Mouse (Mus musculus) stomach, embryonic 15.5 days (tissue): Measurements from ENCODE around the gene Tmem212. TPM values are rescaled to one million over a fixed set of nuclear protein-coding genes. Genes with fewer than 3 reads are reported as not detected.

Experiments used
- ATAC-seq: fragments of 200-750 bp; cut with Nextera tagmentation; 2 replicates; pipeline ENCODE4 v1.8.0; 2017; ENCODE audit warnings: low read depth, moderate number of reproducible peaks, moderate TSS enrichment; ENCODE audit not compliant: insufficient read depth, low FRiP score
- H3K27ac ChIP-seq: fragments of 300-500 bp; sonication (generic); 2 replicates; pipeline ENCODE4 v1.5.1; 2015; ENCODE audit warnings: mild to moderate bottlenecking, inconsistent platforms
- H3K27me3 ChIP-seq: fragments of 300-500 bp; sonication (generic); replicated peaks from 2 replicates; pipeline ENCODE4 v1.6.1; 2015; ENCODE audit warnings: inconsistent platforms
- H3K36me3 ChIP-seq: fragments of 300-500 bp; sonication (generic); 2 replicates; pipeline ENCODE4 v1.6.1; 2015; ENCODE audit warnings: inconsistent platforms
- H3K4me1 ChIP-seq: fragments of 300-500 bp; sonication (generic); 2 replicates; pipeline ENCODE4 v1.6.1; 2015; ENCODE audit warnings: inconsistent platforms
- H3K4me2 ChIP-seq: fragments of 300-500 bp; sonication (generic); 2 replicates; pipeline ENCODE4 v1.6.1; 2015; ENCODE audit warnings: mild to moderate bottlenecking, inconsistent platforms
- H3K4me3 ChIP-seq: fragments of 300-500 bp; sonication (generic); replicated peaks from 2 replicates; pipeline ENCODE4 v1.5.1; 2015; ENCODE audit warnings: inconsistent platforms
- H3K9ac ChIP-seq: fragments of 300-500 bp; sonication (generic); 2 replicates; pipeline ENCODE4 v1.6.1; 2015; ENCODE audit warnings: inconsistent platforms
- H3K9me3 ChIP-seq: fragments of 300-500 bp; sonication (generic); 2 replicates; pipeline ENCODE4 v1.6.1; 2016; ENCODE audit warnings: inconsistent platforms
- WGBS: fragments of 180-500 bp; shearing (Covaris S2); methylation state at CpG from one replicate; pipeline ENCODE4 v1.1.7; 2015; 5-methylcytosine and 5-hydroxymethylcytosine counted together
- polyA plus RNA-seq: library from polyadenylated mRNA; unstranded; fragments of >200 nt; fragmentation: Nextera tagmentation; extraction: Ambion mirVana; gene quantifications from 2 replicates; pipeline ENCODE4 v1.2.1, GENCODE M21; 2015

Tmem212 gene
- polyA plus RNA-seq, 1 experiment from 2014 or later = not detected

GRCm38 (mm10) chr3:27921268-27922020 is 25.3 kb upstream of the Tmem212 start:
- ATAC-seq = no peak
- Histone ChIP-seq H3K9me3 (no peaks in the 10 kb centered on the region), H3K27me3 (no peaks in the 10 kb centered on the region), H3K27ac (no peak overlapping the region), H3K36me3 (no peaks in the 10 kb centered on the region), H3K9ac (no peak overlapping the region), H3K4me2 (no peak overlapping the region), H3K4me3 (no peak overlapping the region), H3K4me1 (no peaks in the 10 kb centered on the region)
- 83% methylated on average over 11 of the region's 11 CpGs for WGBS

GRCm38 (mm10) chr3:27918656-27919436 is 22.7 kb upstream of the Tmem212 start:
- Histone ChIP-seq H3K4me2 (no peak overlapping the region), H3K9ac (no peak overlapping the region), H3K27ac (no peak overlapping the region), H3K27me3 (no peaks in the 10 kb centered on the region), H3K4me3 (no peak overlapping the region), H3K4me1 (no peaks in the 10 kb centered on the region), H3K9me3 (no peaks in the 10 kb centered on the region), H3K36me3 (no peaks in the 10 kb centered on the region)
- WGBS = 74% methylated on average over 14 of the region's 14 CpGs
- peak; percentile 27; the same call in 1 of the 2 replicates for ATAC-seq

GRCm38 (mm10) chr3:27909016-27909415 is 12.8 kb upstream of the Tmem212 start:
- ATAC-seq = no peak
- no peak overlapping the region for H3K9ac ChIP-seq
- no peak overlapping the region for H3K4me3 ChIP-seq
- 88% methylated on average over 3 of the region's 3 CpGs for WGBS
- H3K27ac ChIP-seq = no peak overlapping the region
- H3K4me2 ChIP-seq = no peak overlapping the region
- no peaks in the 10 kb centered on the region for H3K9me3 ChIP-seq
- H3K27me3 ChIP-seq = no peaks in the 10 kb centered on the region
- H3K36me3 ChIP-seq = no peaks in the 10 kb centered on the region
- no peaks in the 10 kb centered on the region for H3K4me1 ChIP-seq

GRCm38 (mm10) chr3:27908316-27908715 is 12.1 kb upstream of the Tmem212 start:
- no peaks in the 10 kb centered on the region for H3K27me3 ChIP-seq
- H3K4me3 ChIP-seq = no peak overlapping the region
- no peak for ATAC-seq
- no peaks in the 10 kb centered on the region for H3K36me3 ChIP-seq
- no peak overlapping the region for H3K9ac ChIP-seq
- no peaks in the 10 kb centered on the region for H3K9me3 ChIP-seq
- no peaks in the 10 kb centered on the region for H3K4me1 ChIP-seq
- no peak overlapping the region for H3K27ac ChIP-seq
- 61% methylated on average over 2 of the region's 2 CpGs for WGBS
- no peak overlapping the region for H3K4me2 ChIP-seq

- Histone ChIP-seq H3K4me3 (no peak overlapping the region), H3K27me3 (no peaks in the 10 kb centered on the region), H3K4me1 (no peaks in the 10 kb centered on the region), H3K36me3 (no peaks in the 10 kb centered on the region), H3K4me2 (no peak overlapping the region), H3K9ac (no peak overlapping the region), H3K27ac (no peak overlapping the region), H3K9me3 (no peaks in the 10 kb centered on the region)
- 66% methylated on average over 2 of the region's 2 CpGs for WGBS
- no peak for ATAC-seq
Measured at GRCm38 (mm10) chr3:27907301-27907700, 11.1 kb upstream of the Tmem212 start.

GRCm38 (mm10) chr3:27906647-27907209 is 10.6 kb upstream of the Tmem212 start:
- no peak for ATAC-seq

GRCm38 (mm10) chr3:27904659-27905330 is 8.6 kb upstream of the Tmem212 start:
- 27% methylated on average over 13 of the region's 13 CpGs for WGBS
- no peaks in the 10 kb centered on the region for H3K36me3 ChIP-seq
- H3K4me2 ChIP-seq = peak overlapping the region; percentile 30; the same call in 1 of the 2 replicates
- H3K27me3 ChIP-seq = no peaks in the 10 kb centered on the region
- H3K4me3 ChIP-seq = no peak overlapping the region
- ATAC-seq = peak; percentile 82
- peaks cover 3% of the 10 kb centered on the region; the same call in 1 of the 2 replicates for H3K4me1 ChIP-seq
- H3K27ac ChIP-seq = peak overlapping the region; percentile 68; the same call in 1 of the 2 replicates
- no peak overlapping the region for H3K9ac ChIP-seq
- no peaks in the 10 kb centered on the region for H3K9me3 ChIP-seq

More at GRCm38 (mm10) chr3:27906647-27907209, 10.6 kb upstream of the Tmem212 start:
- H3K4me2 ChIP-seq = no peak overlapping the region
- no peaks in the 10 kb centered on the region for H3K9me3 ChIP-seq
- WGBS = 68% methylated on average over 7 of the region's 7 CpGs
- no peak overlapping the region for H3K27ac ChIP-seq
- H3K9ac ChIP-seq = no peak overlapping the region
- H3K27me3 ChIP-seq = no peaks in the 10 kb centered on the region
- no peaks in the 10 kb centered on the region for H3K36me3 ChIP-seq
- H3K4me3 ChIP-seq = no peak overlapping the region
- H3K4me1 ChIP-seq = no peaks in the 10 kb centered on the region

- Histone ChIP-seq H3K9ac (no peak overlapping the region), H3K27ac (no peak overlapping the region), H3K4me1 (peaks cover 16% of the 10 kb centered on the region), H3K4me3 (no peak overlapping the region), H3K36me3 (no peaks in the 10 kb centered on the region), H3K4me2 (no peak overlapping the region), H3K27me3 (no peaks in the 10 kb centered on the region), H3K9me3 (no peaks in the 10 kb centered on the region)
- no peak for ATAC-seq
- 86% methylated on average over 6 of the region's 6 CpGs for WGBS
Measured at GRCm38 (mm10) chr3:27901846-27902245, 5.7 kb upstream of the Tmem212 start.

- peak overlapping the region; percentile 71 for H3K27ac ChIP-seq
- no peak overlapping the region for H3K9ac ChIP-seq
- H3K4me2 ChIP-seq = no peak overlapping the region; the same call in 1 of the 2 replicates
- peaks cover 16% of the 10 kb centered on the region for H3K4me1 ChIP-seq
- H3K4me3 ChIP-seq = no peak overlapping the region
- no peaks in the 10 kb centered on the region for H3K27me3 ChIP-seq
- no peak for ATAC-seq
- no peaks in the 10 kb centered on the region for H3K9me3 ChIP-seq
- H3K36me3 ChIP-seq = no peaks in the 10 kb centered on the region
- 38% methylated on average over 13 of the region's 13 CpGs for WGBS
Measured at GRCm38 (mm10) chr3:27899012-27899726, 3.0 kb upstream of the Tmem212 start.

GRCm38 (mm10) chr3:27898178-27898577 is 2.0 kb upstream of the Tmem212 start:
- Histone ChIP-seq H3K27me3 (no peaks in the 10 kb centered on the region), H3K4me2 (no peak overlapping the region), H3K9me3 (no peaks in the 10 kb centered on the region), H3K27ac (no peak overlapping the region), H3K4me3 (no peak overlapping the region), H3K9ac (no peak overlapping the region), H3K36me3 (no peaks in the 10 kb centered on the region), H3K4me1 (peaks cover 16% of the 10 kb centered on the region)
- 59% methylated on average over 10 of the region's 10 CpGs for WGBS
- 0 out of 2 replicates have a peak, but pooled peaks have one; percentile 28 for ATAC-seq

GRCm38 (mm10) chr3:27886578-27886977 is 9.6 kb downstream of the Tmem212 start:
- Histone ChIP-seq H3K4me2 (peak overlapping the region; percentile 13; the same call in 1 of the 2 replicates), H3K9ac (no peak overlapping the region), H3K4me1 (peaks cover 9% of the 10 kb centered on the region; the same call in 1 of the 2 replicates), H3K4me3 (no peak overlapping the region), H3K27me3 (no peaks in the 10 kb centered on the region), H3K36me3 (no peaks in the 10 kb centered on the region), H3K9me3 (no peaks in the 10 kb centered on the region), H3K27ac (no peak overlapping the region)
- peak; percentile 58; the same call in 1 of the 2 replicates for ATAC-seq
- WGBS = 51% methylated on average over 7 of the region's 7 CpGs
